Mouse (Mus musculus): ENCODE data around the gene Notch4.
"Not testable (repeated sequence)": the region's sequence is repeated elsewhere in the genome, so short reads cannot be mapped to it uniquely, and the experiment has no call there.

Gene Notch4

DNA sequence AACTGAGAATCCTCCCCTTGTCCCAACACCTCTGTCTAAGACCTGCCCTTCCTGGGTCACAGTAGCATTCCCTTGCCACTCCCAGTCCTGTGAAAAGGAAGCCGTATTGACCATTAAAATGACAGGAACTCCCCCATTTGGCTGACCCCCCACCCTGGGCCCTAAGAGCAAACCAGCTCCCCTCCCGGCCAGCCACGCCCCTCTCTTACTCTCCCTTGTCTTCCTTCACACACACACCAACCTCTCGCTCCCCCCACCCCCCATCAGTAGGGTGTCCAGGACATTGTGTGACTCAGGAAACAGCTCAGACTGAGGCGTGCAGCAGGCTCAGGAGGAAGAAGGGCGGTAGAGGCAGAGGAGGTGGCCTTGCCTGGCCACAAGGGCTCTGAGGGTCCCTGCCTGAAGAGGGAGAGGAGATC, at the start of gene Notch4:
TSS of gene Notch4 (plus strand) at position 266 of the 419 bp plus-strand sequence.
- peak; percentile 58 for DNase-seq

DNA sequence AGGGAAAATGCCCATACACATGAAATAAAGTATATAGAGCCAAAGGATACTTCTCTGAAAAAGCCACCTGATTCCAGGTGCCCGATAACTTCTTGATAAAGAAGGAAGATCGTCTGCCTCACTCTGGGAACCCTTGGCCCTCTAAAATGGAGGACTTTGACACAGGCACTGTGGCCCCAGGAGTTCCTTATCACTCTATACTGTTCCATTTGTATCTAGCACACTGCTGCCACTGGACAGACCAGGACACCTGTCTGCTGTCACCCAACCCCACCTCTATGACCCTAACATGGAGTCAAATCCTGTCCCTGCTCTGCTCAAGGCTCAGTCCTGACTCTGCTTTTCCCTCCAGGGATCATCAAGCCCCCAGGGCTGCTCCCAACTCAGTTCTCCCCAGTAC, 47.6 kb upstream of the Notch4 start:
- no peak for DNase-seq

DNA sequence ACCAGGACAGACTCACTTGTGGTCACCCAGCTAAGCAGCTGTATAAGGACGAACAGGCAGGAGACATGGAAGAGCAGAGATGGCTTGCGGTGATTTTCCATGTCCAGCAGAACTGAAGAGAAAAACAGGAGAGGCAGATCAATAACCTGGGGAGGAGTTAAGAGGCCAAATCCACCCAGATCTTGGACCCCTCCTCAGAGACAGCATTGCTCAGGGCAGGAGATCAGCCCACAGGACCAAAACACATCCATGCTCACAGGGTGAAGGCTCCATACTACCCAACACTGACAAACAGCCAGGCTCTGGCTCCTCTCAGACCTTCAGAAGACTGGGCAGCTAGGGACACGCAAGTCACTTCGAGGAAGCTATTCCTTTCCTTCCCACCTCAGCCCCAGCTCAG, 46.8 kb upstream of the Notch4 start, which contains the start of gene Btnl6:
TSS of gene Btnl6 (minus strand) at position 101 of the 400 bp plus-strand sequence.
- DNase-seq: no peak

DNA sequence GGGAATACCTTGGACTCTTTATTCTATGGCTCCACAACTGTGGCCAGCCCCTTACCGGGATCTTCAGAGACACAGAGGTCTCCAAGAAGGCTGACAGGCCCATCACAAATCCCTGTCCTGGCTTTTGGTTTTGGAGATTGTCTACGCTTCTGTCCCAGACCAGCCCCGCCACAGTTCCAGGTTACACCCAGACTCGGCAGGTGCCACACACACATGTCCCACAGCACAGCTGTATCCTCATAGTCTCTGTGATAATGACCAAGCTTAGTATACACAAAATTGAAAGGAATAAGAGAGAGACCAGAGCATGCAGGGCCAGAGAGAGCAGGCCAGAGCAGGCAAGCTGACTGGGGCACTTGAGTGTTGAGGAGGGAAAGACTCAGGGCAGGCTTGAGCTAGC, 46.3 kb upstream of the Notch4 start:
- DNase-seq: no peak

DNA sequence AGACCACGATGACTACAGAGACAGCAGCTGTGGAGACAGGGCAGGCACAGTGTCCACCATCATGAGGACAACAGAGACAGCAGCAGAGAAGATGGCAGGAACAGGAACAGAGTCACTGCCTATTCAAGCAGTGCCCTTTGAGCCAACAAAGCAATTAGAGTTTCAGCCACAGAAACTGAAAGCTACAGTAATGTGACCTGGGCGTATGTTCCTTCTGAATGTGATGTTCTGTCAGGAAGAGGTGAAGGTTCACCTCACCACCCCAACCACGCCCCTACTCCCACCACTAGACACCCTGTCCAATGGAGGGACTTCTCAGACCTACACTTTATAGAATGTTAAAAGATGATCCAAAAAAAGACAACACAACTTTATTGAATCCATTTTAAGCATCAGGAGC, 45.5 kb upstream of the Notch4 start:
- not testable (repeated sequence) for DNase-seq

DNA sequence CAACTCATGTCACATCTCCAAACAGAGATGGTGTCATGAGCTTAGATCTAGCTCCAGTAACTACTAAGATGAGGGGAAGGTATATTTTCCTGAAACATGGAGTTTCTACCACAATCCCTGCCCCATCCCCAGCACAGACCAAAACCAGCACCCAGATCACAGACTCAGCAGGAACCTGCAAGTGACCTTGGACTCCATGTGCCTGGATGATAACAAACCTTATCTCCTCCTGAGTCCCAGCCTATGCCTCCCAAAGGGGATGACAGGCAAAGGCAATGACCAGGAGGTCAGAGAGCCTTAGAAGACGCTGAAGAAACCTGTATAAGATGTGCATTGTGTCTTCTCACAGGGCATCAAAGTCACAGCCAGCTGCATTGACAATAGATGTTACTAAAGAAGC, 45.1 kb upstream of the Notch4 start:
- DNase-seq: no peak

DNA sequence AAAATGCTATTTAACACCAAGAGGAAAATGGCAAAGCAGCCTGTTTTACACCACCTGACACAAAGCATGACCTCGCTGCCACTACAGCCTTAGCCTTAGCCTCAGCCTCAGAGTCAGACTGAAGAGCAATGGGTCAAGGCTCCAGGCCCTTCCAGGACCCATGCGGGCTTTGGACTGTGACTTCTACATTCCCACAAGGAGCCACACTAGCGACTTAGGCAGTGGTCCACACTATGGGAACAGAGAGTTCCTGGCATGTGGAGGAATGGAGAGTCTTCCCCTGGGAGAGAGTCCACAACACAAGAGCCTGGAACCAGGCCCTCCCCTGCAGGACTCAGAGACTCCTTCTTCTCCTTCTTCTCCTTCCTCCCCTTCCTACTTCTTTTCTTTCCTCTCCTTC, 31.4 kb upstream of the Notch4 start:
- no peak for DNase-seq

DNA sequence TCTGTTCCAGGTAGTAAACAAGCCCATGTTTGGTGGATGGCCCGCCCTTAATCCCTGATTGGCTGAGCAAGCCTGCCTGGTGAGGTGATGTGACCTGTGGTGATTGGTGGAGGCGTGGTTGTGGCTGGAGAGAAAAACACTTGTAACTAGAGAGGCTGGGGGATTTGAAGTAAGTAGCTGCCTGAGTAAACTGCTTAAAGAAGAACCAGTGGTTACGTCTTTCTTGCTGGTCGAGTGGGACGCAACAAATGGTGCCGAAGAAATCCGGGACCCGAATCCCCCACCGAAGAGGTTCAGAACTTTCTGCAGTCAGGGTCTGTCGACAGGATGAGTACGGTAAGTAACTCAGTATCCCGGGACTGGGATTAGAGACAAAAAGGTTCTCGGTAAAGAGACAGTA, 20.5 kb upstream of the Notch4 start:
- DNase-seq: not testable (repeated sequence)

DNA sequence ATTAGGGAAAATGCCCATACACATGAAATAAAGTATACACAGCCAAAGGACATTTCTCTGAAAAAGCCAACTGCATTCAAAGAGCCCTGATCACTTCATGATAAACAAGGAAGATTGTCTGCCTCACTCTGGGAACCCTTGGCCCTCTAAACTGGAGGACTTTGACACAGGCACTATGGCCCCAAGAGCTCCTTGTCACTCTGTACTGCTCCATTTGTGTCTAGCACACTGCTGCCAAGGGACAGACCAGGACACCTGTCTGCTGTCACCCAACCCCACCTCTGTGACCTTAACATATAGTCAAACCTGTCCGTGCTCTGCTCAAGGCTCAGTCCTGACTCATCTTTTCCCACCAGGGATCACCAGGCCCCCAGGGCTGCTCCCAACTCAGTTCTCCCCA, 17.3 kb upstream of the Notch4 start:
- no peak for DNase-seq

DNA sequence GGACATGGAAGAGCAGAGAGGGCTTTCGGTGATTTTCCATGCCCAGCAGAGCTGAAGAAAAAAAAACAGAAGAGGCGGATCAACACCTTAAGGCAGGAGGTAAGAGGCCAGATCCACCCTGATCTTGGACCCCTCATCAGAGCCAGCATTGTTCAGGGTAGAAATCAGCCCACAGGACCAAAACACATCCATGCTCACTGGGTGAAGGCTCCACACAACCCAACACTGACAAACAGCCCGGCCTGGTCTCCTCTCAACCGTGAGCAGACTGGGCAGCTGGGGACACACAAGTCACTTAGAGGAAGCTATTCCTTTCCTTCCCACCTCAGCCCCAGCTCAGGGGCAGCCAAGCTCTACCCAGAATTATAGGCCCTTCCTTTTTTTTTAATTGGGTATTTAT, 16.5 kb upstream of the Notch4 start:
- DNase-seq: no peak

DNA sequence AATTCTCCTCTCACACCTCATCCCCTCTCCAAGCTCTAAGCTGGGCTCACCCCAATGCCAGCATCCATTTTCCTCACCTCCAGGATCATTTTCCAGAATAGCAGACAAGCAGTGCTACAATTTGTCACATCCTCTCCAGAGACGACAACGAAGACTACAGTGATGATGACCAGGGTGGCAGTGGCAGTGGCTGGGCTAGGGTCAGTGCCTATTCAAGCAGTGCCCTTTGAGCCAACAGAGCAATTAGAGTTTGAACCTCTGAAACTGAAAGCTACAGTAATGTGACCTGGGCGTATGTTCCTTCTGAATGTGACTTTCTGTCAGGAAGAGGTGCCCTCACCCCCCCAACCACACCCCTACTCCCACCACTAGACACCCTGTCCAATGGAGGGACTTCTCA, 14.9 kb upstream of the Notch4 start:
- DNase-seq: no peak

DNA sequence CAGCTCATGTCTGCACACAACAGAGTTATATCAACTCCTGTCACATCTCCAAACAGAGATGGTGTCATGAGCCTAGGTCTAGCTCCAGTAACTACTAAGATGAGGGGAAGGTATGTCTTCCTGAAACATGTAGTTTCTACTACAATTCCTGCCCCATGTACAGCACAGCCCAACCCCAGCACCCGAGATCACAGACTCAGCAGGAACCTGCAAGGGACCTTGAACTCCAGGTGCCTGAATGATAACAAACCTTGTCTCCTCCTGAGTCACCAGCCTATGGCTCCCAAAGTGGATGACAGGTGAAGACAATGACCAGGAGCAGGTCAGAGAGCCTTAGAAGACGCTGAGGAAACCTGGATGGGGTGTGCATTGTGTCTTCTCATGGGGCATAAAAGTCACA, 14.2 kb upstream of the Notch4 start:
- DNase-seq: no peak

DNA sequence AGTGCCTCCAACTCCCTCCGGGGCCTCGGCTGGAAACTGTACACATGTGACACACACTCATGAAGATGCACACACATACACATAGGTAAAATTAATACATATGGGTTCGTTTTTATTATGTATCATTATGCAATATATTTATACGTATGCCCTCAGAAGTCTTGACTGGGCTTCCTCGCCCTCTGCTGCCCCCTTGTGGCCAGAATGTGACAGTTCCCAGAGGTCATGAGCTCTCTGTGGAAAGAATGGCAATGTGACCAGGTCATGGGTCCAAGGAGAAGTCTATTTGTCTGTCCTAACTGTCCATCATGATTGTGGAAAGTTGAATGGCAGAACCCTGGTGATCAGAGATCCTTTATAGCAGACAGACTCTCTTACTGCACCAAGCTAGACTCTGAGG, 8.6 kb upstream of the Notch4 start:
- DNase-seq: peak; percentile 84

DNA sequence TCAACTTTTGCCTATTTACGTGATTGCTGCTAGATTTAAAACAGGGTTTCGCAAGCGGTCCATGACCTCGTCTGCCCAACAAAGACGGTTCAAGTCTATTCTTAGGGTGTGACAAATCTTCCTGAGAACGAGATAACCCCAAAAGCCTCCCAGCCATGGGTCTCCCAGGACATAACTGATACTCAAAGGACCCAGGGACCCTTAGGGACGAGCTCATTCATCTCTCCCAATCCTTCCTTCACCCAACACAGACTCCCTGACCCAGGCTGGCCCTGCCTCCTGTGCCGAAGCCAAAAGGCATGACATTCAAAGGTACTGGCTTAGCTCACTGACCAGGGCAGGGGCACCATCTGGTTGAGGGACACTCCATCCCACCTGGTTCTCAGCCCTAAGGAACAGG, 7.7 kb upstream of the Notch4 start:
- DNase-seq: no peak

DNA sequence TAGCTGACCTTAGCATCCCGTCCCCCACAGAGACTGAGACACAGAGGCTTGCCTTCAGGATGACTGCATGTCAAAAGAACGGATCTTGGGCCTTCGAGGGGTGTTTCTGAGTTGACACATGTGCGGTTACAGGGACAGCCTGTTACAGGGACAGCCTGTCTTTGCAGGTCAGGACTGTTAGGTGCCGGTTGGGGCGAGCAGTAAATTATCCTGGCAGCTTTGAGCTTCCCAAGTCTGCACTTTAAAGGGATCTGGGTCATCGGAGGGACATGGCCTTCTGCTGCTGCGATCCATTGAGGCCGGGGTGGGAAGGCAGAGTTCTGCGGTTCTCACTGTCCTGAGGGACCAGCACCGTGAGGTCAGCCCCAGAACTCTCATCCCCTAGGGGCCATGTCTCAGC, 6.7 kb upstream of the Notch4 start:
- DNase-seq: no peak

DNA sequence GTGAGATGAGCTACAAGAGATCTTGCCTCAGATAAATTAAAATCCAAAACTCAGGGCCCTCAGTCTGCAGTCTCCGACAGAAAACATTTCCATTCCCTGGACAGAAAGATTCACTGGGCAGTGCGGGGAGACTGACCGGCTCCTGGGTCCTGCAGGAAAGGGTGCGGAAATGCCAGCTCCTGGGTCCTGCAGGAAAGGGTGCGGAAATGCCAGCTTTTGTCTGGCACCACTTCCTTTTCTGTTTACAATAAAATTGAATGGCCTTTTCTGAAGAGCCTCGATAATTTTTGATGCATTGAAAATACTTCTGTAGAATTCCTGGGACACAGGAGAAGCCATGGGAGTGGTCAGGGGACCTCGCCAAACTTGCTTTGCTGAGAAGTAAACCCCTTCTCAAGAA, 5.0 kb upstream of the Notch4 start:
- DNase-seq: no peak

DNA sequence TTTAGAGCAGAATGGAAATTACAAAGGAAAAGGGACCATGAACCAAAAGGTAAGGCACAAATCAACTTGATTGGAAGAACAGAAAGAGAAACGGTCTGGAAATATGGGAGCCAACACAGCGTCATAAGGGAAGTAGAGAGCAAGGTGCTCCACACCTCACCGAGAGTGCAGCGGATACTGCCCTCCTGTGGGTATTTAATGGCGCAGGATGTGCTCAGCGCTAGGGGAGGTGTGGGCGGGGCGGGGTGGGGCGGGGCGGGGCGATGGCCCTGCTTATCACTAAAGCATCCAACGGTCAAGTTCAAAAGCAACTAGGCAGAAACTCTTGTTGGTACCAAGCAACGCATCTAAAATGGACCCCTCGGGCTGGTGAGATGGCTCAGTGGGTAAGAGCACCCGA, 4.2 kb upstream of the Notch4 start:
- no peak for DNase-seq

DNA sequence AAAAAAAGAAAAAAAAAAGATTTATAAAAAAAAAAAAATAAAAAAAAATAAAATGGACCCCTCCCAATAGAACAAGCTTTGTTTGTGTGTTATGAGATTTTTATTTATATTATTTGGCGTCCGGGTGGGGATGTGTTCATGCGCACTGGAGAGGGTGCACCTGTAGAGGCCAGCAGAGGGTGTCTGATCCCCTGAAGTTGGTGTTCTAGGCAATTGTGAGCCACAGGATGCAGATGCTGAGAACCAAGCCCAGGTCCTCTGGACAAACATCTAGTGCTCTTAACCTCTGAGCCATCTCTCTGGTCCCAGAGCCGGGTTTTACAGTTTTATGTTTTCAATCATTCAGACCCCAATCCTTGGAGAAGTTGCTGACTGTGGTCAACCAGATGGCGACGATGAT, 3.6 kb upstream of the Notch4 start:
- DNase-seq: no peak

DNA sequence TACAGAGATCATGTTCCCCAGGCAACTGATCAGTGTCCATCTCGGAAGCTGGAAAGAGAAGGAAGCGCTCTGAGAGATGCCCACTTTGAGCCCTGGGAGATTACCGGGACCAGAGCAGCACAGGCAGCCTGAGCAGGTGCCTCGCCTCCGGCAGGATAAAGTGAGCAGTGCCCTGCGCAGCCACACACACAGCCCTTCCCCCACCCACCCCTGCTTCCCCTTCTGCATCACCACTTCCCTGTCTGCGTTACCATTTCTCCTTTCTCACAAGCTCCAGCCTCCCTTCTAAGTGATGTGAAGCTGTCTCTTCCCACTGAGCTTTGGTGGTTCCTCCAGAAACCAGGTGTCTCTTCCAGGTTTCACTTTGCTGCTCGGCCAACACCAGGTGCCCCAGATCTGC, 2.9 kb upstream of the Notch4 start:
- DNase-seq: no peak

DNA sequence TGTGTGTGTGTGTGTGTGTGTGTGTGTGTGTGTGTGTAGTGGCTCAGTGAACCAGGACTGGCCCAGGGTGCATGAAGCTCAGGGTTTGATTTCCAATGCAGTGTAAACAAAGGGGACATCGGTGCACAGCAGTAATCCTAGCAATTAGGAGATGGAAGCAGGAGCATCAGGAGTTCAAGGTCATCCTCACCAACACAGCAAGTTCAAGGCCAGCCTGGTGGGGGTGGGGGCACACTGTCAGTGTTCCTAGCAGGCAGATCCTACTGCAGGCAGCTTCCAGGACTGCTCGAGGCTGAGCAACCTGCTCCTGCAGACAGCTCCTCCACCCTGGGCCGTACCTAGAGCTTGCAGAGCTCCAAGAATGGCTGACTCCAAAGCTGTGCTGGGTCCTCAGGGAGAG, 1.5 kb upstream of the Notch4 start:
- DNase-seq: no peak

DNA sequence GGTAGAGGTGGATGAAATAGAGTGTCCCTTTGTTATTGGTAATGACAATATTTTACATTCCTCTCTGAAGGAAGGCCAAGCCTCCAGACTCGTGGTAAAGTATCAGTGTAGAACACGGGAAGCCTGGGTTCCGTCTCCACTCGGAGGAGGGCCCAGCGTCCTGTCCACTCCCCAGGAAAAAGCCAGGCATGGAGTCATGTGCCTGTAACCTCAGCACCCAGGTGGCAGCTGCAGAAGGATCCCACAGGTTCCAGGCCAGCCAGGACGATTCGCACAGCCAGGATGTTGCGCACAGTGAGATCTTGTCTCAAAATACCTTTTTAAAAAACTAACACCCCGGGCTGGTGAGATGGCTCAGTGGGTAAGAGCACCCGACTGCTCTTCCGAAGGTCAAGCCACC, 714 bp upstream of the Notch4 start:
- no peak for DNase-seq

DNA sequence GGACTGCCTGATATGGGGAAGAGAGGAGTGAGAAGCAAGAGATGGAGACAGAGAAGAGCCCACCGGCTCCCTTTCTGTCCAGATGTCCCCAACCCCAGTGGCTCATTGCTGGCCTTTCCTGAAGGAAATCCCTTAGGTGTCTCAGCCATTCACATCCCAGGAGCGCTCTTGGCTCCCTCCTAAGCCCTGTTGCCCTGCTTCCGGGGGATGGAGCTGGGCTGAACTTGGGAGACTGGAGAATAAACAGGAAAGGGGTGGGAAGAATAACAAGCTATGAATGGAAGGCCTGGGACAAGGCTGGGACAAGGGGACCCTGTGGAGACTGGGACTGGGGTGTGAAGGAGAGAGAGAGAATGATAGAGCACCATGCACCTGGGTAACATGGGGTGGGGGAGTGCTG, 728 bp downstream of the Notch4 start:
- DNase-seq: peak; percentile 52

DNA sequence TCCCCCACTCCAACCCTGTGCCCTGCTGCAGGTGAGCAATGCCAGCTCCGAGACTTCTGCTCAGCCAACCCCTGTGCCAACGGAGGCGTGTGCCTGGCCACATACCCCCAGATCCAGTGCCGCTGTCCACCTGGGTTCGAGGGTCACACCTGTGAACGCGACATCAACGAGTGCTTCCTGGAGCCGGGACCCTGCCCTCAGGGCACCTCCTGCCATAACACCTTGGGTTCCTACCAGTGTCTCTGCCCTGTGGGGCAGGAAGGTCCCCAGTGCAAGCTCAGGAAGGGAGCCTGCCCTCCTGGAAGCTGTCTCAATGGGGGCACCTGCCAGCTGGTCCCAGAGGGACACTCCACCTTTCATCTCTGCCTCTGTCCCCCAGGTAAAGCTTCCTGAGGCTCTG, 3.2 kb downstream of the Notch4 start:
- DNase-seq: no peak

DNA sequence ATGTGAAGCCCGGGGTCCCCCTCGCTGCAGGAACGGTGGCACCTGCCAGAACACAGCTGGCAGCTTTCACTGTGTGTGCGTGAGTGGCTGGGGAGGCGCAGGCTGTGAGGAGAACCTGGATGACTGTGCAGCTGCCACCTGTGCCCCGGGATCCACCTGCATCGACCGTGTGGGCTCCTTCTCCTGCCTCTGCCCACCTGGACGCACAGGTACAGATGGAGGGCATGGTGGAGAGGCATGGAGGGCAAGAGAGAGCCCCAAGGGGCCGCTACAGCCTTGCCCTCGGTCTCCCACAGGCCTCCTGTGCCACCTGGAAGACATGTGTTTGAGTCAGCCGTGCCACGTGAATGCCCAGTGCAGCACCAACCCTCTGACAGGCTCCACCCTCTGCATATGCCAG, 4.4 kb downstream of the Notch4 start:
- DNase-seq: no peak

DNA sequence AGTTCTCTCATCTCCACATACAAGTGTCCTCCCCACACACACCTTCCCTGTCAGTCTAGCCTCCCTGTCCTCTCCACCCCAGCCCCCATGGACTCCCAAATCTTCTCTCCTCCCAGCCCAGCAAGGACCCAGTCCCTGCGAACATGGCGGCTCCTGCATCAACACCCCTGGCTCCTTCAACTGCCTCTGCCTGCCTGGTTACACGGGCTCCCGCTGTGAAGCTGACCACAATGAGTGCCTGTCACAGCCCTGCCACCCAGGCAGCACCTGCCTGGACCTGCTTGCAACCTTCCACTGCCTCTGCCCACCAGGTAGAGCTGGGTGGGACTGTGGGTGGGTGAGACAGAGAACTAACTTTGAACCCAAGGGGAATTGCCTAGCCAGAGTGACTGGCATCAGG, 5.9 kb downstream of the Notch4 start:
- no peak for DNase-seq

DNA sequence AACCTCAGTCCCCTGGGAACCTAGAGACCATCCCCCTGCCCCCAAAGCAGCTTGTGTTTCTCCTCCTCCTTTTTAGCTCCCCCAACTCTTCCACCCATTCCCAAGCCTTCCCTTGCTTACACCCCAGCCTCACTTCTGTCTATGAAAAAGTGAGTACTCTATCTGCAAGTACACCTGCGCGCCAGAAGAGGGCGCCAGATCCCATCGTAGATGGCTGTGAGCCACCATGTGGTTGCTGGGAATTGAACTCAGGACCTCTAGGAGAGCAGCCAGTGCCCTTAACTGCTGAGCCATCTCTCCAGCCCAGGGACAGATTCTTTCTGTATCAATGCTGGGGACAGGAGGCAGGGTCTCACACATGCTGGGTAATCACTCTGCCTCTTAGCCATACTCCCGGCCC, 7.8 kb downstream of the Notch4 start:
- no peak for DNase-seq

All from kidney, adult 18-20 months (tissue).